Mouse (Mus musculus): ENCODE measurements at regions not wholly inside any gene's neighbourhood (a gene's known extent, or its start where the extent isn't known, plus 50 kb on each side); places are given as distances from the start of the nearest gene placed in this dataset.

DNA sequence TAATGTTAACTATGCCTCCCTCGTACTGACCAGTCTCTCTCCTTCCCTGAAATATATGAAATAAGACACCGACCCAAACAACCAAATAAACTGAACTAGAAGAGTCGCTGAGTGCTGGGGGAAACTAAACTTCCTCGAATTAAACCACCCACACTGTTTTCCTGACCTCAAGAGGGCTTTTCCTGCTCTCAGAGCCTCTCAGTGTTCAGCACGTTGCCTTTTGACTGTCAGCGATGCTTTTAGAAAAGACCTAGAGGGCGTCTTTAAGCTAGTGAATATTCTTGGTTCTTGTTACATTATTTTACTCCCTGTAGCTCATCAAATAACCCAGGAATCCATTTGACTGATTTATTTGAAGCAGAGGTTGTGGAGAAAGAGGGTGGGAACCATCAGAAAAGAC is 76.2 kb upstream of the Ifne start:
- H3K4me1 ChIP-seq, result no peaks in the 10 kb centered on the region

DNA sequence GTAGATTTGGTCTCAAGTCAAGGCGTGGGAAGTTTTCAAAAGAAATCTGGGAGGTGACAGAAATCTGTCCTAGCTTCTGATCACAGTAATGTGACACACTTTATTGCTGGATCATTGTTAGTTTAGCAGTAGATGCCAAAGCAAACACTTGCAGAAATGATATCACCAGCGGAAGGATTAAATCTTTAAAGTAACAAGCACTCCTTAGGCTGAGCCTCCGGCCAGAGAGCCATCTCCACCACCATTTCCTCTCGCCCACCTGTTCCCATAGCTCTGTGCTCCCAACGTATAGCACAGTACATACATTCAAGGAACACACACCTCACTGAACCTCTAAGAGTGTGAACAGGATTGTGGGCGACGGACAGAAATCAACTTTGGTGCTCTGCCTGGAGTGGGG is 75.6 kb upstream of the Ifne start:
- Histone ChIP-seq H3K4me2 (no peak overlapping the region), H3K36me3 (ENCODE audit: poor library complexity, severe bottlenecking) (no peaks in the 10 kb centered on the region), H3K27me3 (no peaks in the 10 kb centered on the region), H3K27ac (no peak overlapping the region), H3K9ac (no peak overlapping the region), H3K9me3 (replicated peaks) (no peaks in the 10 kb centered on the region), H3K4me3 (no peak overlapping the region), H3K4me1 (peaks cover 5% of the 10 kb centered on the region; the same call in 1 of the 2 replicates)
- WGBS, result 87% methylated on average over 7 of the region's 7 CpGs
- no peak for ATAC-seq

More for the DNA sequence above, 76.2 kb upstream of the Ifne start:
- Histone ChIP-seq H3K36me3 (ENCODE audit: poor library complexity, severe bottlenecking) (no peaks in the 10 kb centered on the region), H3K27me3 (no peaks in the 10 kb centered on the region), H3K4me2 (no peak overlapping the region), H3K9ac (no peak overlapping the region), H3K9me3 (replicated peaks) (no peaks in the 10 kb centered on the region), H3K4me3 (no peak overlapping the region), H3K27ac (no peak overlapping the region)
- ATAC-seq, result no peak
- WGBS, result 51% methylated on average over 7 of the region's 7 CpGs

DNA sequence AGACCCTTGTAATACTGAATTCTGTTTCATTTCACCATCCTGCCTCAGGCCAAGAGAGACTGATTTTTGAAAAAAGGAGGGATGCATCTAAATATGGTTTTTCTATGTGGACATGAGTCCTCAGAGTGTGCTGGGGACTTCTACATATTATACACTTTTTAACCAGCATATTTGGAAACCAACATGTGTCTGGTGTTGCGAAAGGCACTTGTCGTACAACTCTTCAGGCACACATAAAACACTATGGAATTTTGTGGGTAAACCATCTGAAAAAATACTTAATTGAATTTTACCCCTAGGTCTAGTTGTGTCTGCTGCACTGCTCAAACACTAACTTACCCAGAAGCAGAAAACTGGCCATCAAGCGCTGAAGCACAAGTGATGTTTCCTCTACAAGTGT is 74.0 kb upstream of the Ifne start:
- H3K9ac ChIP-seq, result no peak overlapping the region
- H3K4me3 ChIP-seq, result no peak overlapping the region
- 94% methylated on average over 3 of the region's 3 CpGs for WGBS
- no peaks in the 10 kb centered on the region for H3K27me3 ChIP-seq
- no peak for ATAC-seq
- no peaks in the 10 kb centered on the region for H3K9me3 ChIP-seq (replicated peaks)
- H3K4me2 ChIP-seq, result no peak overlapping the region
- H3K27ac ChIP-seq, result no peak overlapping the region
- no peaks in the 10 kb centered on the region for H3K36me3 ChIP-seq (ENCODE audit: poor library complexity, severe bottlenecking)
- H3K4me1 ChIP-seq, result peaks cover 6% of the 10 kb centered on the region; the same call in 1 of the 2 replicates

DNA sequence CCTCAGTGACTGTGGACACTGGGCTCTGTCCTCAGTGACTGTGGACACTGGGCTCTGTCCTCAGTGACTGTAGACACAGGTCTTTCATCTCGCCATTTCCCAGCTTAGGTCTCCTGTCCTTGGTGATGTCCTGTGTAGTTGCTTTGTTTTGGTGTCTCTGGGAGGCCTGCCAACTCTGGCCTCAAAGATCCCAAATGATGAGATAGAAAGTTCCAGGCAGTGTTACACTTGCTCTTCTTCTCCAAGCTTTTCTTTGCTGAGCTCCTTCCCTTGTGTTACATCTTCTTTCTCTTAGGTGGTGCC is 71.0 kb upstream of the Ifne start:
- H3K27ac ChIP-seq, result no peak overlapping the region
- H3K4me3 ChIP-seq, result no peak overlapping the region
- H3K4me2 ChIP-seq, result no peak overlapping the region
- no peaks in the 10 kb centered on the region for H3K27me3 ChIP-seq
- H3K9me3 ChIP-seq (replicated peaks), result no peaks in the 10 kb centered on the region
- no peak overlapping the region for H3K9ac ChIP-seq
- ATAC-seq, result no peak
- WGBS, result 66% methylated on average over 1 of the region's 1 CpGs
- H3K4me1 ChIP-seq, result peaks cover 6% of the 10 kb centered on the region; the same call in 1 of the 2 replicates
- H3K36me3 ChIP-seq (ENCODE audit: poor library complexity, severe bottlenecking), result no peaks in the 10 kb centered on the region

DNA sequence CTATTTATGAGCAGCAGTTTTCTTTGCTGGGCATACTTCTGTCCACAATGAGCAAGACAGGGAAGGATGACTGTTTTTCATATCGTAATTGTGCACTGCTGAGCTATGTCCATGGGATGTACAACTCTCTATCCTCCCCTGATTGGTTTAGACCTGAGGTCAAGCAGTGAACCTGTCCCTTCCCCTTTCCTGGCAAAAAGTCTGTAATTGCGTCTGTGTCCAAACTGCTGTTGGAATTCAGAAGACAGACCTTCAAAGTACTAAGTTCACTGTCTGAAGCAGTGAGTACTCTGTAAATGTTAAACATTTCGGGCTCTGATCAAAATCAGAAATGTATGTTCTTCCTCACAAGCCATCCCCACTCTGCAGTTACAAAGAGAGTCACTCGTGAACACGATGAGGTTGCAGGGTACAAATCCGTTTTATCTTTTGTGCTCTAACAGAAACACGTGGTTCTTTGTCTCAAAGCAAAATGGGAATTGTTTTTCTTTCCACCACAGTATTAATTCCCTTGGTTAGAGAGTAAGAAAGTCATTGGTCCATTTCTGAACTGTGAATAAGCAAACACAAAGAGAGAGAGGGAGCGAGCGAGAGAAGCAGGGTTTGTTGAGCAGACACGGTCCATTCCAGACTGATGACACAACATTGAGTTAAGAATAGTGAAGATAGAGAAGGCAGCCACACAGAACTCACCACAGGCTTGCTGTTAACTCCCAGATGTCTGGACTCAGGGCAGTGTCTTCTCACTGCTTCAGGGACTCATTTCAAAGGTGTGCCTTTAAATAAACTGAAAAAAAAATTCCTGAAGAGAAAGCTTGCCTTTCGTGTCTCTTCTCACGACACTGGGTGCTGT is 70.4 kb upstream of the Ifne start:
- Histone ChIP-seq H3K36me3 (ENCODE audit: poor library complexity, severe bottlenecking) (no peaks in the 10 kb centered on the region), H3K4me3 (no peak overlapping the region), H3K27me3 (no peaks in the 10 kb centered on the region), H3K4me2 (no peak overlapping the region), H3K9me3 (replicated peaks) (no peaks in the 10 kb centered on the region), H3K27ac (no peak overlapping the region), H3K9ac (no peak overlapping the region), H3K4me1 (peaks cover 6% of the 10 kb centered on the region; the same call in 1 of the 2 replicates)
- WGBS, result 39% methylated on average over 12 of the region's 12 CpGs
- ATAC-seq, result no peak

DNA sequence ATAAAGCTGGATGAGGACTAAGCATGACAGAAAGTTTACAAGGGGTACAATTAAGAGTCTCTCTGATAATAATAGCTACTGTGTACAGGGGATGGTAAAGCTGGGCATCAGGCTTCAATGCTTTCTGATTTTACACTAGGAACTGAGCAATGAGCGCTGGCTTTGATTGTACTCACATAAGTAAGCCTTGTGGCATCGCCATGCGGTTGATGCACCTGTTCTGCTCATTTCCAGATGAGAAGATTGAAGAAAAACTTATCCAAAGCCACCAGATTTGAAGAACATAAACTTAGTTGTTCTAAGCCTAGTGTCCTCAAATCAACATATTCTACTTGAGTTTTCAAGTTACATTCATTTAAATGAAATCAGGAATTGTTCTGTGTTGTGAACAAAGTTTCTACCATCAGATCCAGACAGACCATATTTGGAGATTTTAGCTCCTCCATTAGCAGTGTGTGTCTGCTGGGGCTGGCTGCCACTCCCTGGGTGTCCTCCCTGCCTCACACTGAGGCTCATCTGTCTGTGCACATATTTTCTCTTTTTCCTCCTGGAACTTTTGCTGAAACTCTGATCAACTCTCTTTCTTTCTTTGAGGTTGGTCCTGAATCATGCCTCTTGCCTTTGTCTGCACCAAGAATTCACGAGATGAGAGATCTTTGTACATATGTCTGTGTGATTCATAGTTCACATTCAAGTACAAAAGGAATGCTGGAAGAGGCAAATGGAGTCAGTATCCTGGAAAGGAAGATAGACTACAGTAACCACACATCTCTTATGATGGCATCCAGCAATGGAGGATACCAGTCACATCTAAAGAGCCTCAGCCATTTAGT is 68.2 kb upstream of the Ifne start:
- H3K4me3 ChIP-seq, result no peak overlapping the region
- no peak overlapping the region for H3K27ac ChIP-seq
- peaks cover 6% of the 10 kb centered on the region; the same call in 1 of the 2 replicates for H3K4me1 ChIP-seq
- H3K27me3 ChIP-seq, result no peaks in the 10 kb centered on the region
- H3K9me3 ChIP-seq (replicated peaks), result no peaks in the 10 kb centered on the region
- 89% methylated on average over 4 of the region's 4 CpGs for WGBS
- no peak for ATAC-seq
- no peaks in the 10 kb centered on the region for H3K36me3 ChIP-seq (ENCODE audit: poor library complexity, severe bottlenecking)
- H3K9ac ChIP-seq, result no peak overlapping the region
- no peak overlapping the region for H3K4me2 ChIP-seq

DNA sequence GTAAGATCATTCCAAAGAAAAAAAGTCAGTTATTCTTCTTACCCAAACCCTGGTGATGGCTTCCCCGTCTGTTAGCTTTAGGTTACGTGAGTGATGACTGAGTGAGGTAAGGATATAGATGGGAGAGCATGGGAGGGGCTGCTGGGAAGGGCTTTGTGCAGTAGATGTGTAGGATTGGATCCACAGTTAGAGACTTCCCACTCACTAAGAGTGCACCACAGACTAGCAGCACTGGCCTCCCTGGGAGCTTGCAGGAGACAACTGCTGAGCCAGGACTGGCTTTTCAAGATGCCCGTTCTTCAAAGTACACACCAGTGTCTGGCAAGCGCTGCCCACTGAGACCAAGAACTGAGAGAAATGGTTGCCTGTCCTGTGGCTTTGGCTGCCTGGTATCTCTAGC is 62.0 kb upstream of the Ifne start:
- H3K27me3 ChIP-seq, result peaks cover 23% of the 10 kb centered on the region
- H3K9me3 ChIP-seq (replicated peaks), result no peaks in the 10 kb centered on the region
- H3K4me2 ChIP-seq, result no peak overlapping the region
- no peaks in the 10 kb centered on the region for H3K36me3 ChIP-seq (ENCODE audit: poor library complexity, severe bottlenecking)
- H3K4me1 ChIP-seq, result peaks cover 4% of the 10 kb centered on the region; the same call in 1 of the 2 replicates
- ATAC-seq, result no peak
- H3K9ac ChIP-seq, result no peak overlapping the region
- no peak overlapping the region for H3K4me3 ChIP-seq
- 84% methylated on average over 4 of the region's 4 CpGs for WGBS
- H3K27ac ChIP-seq, result no peak overlapping the region

DNA sequence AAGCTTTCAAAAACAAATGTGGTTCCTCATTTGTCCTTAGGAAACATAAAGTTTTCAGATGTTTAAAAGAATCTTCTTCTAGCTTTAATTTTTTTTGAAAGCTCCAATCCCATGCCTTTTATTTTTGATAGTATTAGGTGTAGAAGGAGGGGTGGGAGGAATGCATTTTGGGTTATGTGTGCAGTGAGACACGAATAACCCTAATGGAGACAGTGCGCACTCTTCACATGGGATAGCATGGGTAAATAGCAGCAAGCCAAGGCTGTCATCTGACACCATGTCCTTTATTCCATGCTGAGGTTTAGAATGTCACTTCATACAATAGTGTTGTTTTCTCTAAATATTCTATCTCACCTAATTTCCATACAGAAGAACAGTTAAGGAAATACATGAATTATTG is 60.7 kb upstream of the Ifne start:
- ATAC-seq, result no peak
- 88% methylated on average over 2 of the region's 2 CpGs for WGBS

DNA sequence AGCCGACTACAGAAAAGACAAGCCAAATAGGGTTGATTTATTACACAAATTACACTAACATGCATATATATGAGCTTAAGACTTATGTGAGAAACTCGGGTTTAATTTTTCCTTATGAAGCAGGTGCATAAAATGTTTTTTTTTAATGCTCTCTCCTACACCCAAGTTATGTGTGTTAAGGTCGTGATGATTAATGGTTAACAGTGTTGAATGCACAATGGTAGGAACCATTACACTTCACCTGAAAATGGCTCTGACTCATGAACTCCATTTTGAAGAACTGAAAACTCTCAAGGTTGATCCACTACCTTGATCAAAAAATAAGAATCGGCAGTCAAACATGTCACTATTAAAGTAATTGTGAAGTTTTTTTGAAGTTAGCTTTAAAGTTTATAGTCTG is 59.4 kb upstream of the Ifne start:
- WGBS, result 69% methylated on average over 4 of the region's 4 CpGs
- H3K27me3 ChIP-seq, result peaks cover 35% of the 10 kb centered on the region
- H3K4me1 ChIP-seq, result peaks cover 4% of the 10 kb centered on the region; the same call in 1 of the 2 replicates
- no peak overlapping the region for H3K4me2 ChIP-seq
- H3K36me3 ChIP-seq (ENCODE audit: poor library complexity, severe bottlenecking), result no peaks in the 10 kb centered on the region
- H3K9ac ChIP-seq, result no peak overlapping the region
- no peak overlapping the region for H3K4me3 ChIP-seq
- ATAC-seq, result no peak
- H3K27ac ChIP-seq, result no peak overlapping the region
- no peaks in the 10 kb centered on the region for H3K9me3 ChIP-seq (replicated peaks)

More for the DNA sequence above, 60.7 kb upstream of the Ifne start:
- no peaks in the 10 kb centered on the region for H3K9me3 ChIP-seq (replicated peaks)
- peaks cover 4% of the 10 kb centered on the region; the same call in 1 of the 2 replicates for H3K4me1 ChIP-seq
- no peaks in the 10 kb centered on the region for H3K36me3 ChIP-seq (ENCODE audit: poor library complexity, severe bottlenecking)
- no peak overlapping the region for H3K27ac ChIP-seq
- no peak overlapping the region for H3K4me2 ChIP-seq
- H3K4me3 ChIP-seq, result no peak overlapping the region
- H3K9ac ChIP-seq, result no peak overlapping the region
- peaks cover 28% of the 10 kb centered on the region for H3K27me3 ChIP-seq

DNA sequence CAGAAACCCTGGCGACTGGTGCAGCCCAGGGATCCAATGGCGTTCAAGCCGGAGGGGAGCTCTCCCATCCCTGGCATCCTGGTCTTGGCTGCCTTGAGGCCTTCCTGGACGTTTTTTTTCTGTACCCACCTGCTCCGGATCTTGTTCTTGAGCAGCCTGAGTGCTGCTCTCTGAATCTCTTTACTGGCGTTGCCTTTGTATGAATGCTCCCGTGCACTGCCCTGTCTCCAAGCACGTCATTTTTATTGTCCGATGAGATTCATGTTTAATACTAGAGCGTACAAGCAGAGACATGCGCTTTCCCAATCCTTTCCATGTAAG is 58.7 kb upstream of the Ifne start:
- WGBS, result 6% methylated on average over 11 of the region's 11 CpGs
- Histone ChIP-seq H3K36me3 (ENCODE audit: poor library complexity, severe bottlenecking) (no peaks in the 10 kb centered on the region), H3K4me2 (peak overlapping the region; percentile 89), H3K9ac (peak overlapping the region; percentile 70), H3K27me3 (peaks cover 35% of the 10 kb centered on the region), H3K27ac (0 out of 2 replicates have a peak overlapping the region, but pooled peaks have one; percentile 31), H3K9me3 (replicated peaks) (no peaks in the 10 kb centered on the region), H3K4me1 (peaks cover 4% of the 10 kb centered on the region; the same call in 1 of the 2 replicates), H3K4me3 (peak overlapping the region; percentile 69)
- no peak for ATAC-seq

DNA sequence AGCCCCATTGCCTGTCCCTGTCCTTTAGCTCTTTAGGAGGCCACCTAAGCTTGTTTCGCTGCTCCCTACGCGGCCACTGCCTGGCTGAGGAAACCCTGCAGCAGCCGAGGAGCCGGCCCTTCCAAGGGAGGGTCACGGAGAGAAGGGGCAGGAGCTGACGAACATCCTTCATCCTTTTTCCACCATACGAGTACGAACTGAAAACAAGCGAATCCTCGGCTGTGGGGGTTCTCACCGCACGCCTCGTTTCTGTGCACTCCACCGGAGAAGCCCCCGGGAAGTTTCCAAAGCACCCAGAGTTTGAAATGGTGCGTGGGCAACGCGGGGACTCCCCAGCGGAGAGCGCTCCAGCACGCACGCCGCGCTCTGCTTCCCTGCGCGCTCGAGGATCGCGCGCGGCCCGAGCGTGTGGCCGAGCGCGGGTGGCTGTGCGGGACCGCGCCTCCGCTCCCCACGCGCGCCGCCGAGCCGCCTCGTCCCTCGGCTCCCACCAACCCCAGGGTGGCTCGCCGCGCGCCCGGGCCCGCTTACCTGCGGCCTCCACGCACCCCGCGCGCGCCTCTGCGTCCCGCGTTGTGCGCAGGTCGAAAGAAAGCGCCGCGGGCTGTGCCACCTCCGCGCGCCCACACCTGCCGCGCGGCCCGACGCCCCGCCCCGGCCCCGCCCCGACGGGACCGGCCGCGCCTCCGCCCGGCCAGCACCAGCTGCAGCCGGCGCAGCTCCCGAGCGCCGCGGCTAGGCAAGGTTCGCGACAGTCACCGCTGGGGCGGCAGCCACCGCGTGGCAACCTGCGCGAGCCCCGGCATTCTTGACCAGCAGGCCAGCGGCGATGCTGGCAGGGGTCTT is 58.1 kb upstream of the Ifne start:
- Histone ChIP-seq H3K4me3 (peak overlapping the region; percentile 69), H3K9ac (peak overlapping the region; percentile 70), H3K4me1 (peaks cover 4% of the 10 kb centered on the region; the same call in 1 of the 2 replicates), H3K27ac (0 out of 2 replicates have a peak overlapping the region, but pooled peaks have one; percentile 31), H3K9me3 (replicated peaks) (no peaks in the 10 kb centered on the region), H3K27me3 (peaks cover 35% of the 10 kb centered on the region), H3K36me3 (ENCODE audit: poor library complexity, severe bottlenecking) (no peaks in the 10 kb centered on the region), H3K4me2 (peak overlapping the region; percentile 89)
- under 1% methylated on average over 84 of the region's 104 CpGs for WGBS
- peak; percentile 96 for ATAC-seq
